Mouse (Mus musculus) hindbrain, embryonic 12.5 days (tissue): ENCODE data around the gene Gse1. TPM values are rescaled to one million over a fixed set of nuclear protein-coding genes. Genes with fewer than 3 reads are reported as not detected.

ENCODE experiments used
- ATAC-seq: fragments of 200-750 bp; cut with Nextera tagmentation; 2 replicates; pipeline ENCODE4 v1.8.0; 2017; ENCODE audit warnings: moderate TSS enrichment; ENCODE audit not compliant: low FRiP score
- H3K27ac ChIP-seq: fragments of 300-500 bp; sonication (generic); 2 replicates; pipeline ENCODE4 v1.5.1; 2016; ENCODE audit warnings: mild to moderate bottlenecking
- H3K27me3 ChIP-seq: fragments of 300-500 bp; sonication (generic); 2 replicates; pipeline ENCODE4 v1.6.1; 2016; ENCODE audit warnings: mild to moderate bottlenecking
- H3K36me3 ChIP-seq: fragments of 300-500 bp; sonication (generic); 2 replicates; pipeline ENCODE4 v1.6.1; 2016; ENCODE audit warnings: mild to moderate bottlenecking
- H3K4me1 ChIP-seq: fragments of 300-500 bp; sonication (generic); 2 replicates; pipeline ENCODE4 v1.6.1; 2016
- H3K4me2 ChIP-seq: fragments of 300-500 bp; sonication (generic); replicated peaks from 2 replicates; pipeline ENCODE4 v1.6.1; 2016; ENCODE audit warnings: mild to moderate bottlenecking
- H3K4me3 ChIP-seq: fragments of 300-500 bp; sonication (generic); 2 replicates; pipeline ENCODE4 v1.5.1; 2016; ENCODE audit warnings: mild to moderate bottlenecking
- H3K9ac ChIP-seq: fragments of 300-500 bp; sonication (generic); 2 replicates; pipeline ENCODE4 v1.6.1; 2016; ENCODE audit warnings: mild to moderate bottlenecking, moderate library complexity
- H3K9me3 ChIP-seq: fragments of 300-500 bp; sonication (generic); replicated peaks from 2 replicates; pipeline ENCODE4 v1.6.1; 2016; ENCODE audit warnings: mild to moderate bottlenecking
- WGBS: fragments of 180-500 bp; shearing (Covaris S2); methylation state at CpG from one replicate; pipeline ENCODE4 v1.1.7; 2016; 5-methylcytosine and 5-hydroxymethylcytosine counted together
- polyA plus RNA-seq: library from polyadenylated mRNA; unstranded; fragments of >200 nt; fragmentation: Nextera tagmentation; extraction: Ambion mirVana; gene quantifications from 2 replicates; pipeline ENCODE4 v1.2.1, GENCODE M21; 2016

The Gse1 gene
- polyA plus RNA-seq, 1 experiment from 2014 or later, result 24.0 TPM

DNA sequence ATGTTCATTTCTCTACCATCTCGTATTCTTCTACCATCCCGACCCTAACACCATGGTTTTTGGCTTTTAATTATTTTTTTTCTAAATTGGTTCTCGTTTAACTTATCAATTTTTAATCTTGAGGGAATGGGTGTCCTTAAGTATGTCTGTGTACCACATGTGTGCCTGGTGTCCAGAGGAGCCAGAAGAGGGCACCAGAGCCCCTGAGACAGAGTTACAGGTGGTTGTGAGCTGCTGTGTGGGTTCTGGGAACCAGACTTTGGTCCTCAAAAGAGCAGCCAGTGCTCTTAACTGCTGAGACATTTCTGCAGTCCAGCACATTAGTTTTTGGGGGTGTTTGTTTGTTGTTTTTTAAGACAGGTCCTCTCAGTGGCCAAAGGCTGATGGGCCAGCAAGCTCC lies 167.6 kb downstream of the Gse1 start:
- H3K27me3 ChIP-seq, result no peaks in the 10 kb centered on the region
- no peak overlapping the region for H3K4me2 ChIP-seq
- 95% methylated on average over 3 of the region's 3 CpGs for WGBS
- no peaks in the 10 kb centered on the region for H3K36me3 ChIP-seq
- no peak overlapping the region for H3K27ac ChIP-seq
- H3K9ac ChIP-seq, result no peak overlapping the region
- no peak overlapping the region for H3K4me3 ChIP-seq
- peaks cover 68% of the 10 kb centered on the region for H3K4me1 ChIP-seq
- no peak for ATAC-seq
- H3K9me3 ChIP-seq, result no peaks in the 10 kb centered on the region

DNA sequence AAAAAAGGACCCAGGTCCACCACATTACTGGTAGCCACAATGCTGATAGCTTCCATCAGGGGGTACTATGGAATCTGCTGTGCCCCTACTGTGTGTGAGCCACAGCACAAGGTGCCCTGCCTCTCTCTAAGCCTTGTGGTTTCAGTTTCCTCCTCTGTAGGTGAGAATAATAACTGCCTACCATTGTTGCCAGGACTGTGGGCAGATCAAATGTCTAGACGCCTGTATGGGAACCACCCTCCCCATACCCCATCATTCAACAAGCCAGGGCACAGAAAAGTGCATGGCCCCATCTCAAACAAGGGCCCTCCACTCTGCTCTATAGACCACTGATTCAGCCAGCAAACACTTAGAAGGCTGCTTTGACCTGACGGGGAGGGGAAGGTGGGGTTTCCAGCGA lies 168.5 kb downstream of the Gse1 start:
- Histone ChIP-seq H3K4me2 (peak overlapping the region; percentile 22; the same call in 1 of the 2 replicates), H3K4me1 (peaks cover 60% of the 10 kb centered on the region), H3K27ac (peak overlapping the region; percentile 80), H3K9me3 (no peaks in the 10 kb centered on the region), H3K9ac (no peak overlapping the region), H3K36me3 (no peaks in the 10 kb centered on the region), H3K27me3 (no peaks in the 10 kb centered on the region), H3K4me3 (no peak overlapping the region)
- ATAC-seq, result no peak
- WGBS, result 23% methylated on average over 3 of the region's 3 CpGs

- 30% methylated on average over 15 of the region's 15 CpGs for WGBS
- ATAC-seq, result peak; percentile 47
- Histone ChIP-seq H3K27ac (peak overlapping the region; percentile 80), H3K4me2 (peak overlapping the region; percentile 22), H3K4me1 (peaks cover 51% of the 10 kb centered on the region), H3K36me3 (no peaks in the 10 kb centered on the region), H3K9me3 (no peaks in the 10 kb centered on the region), H3K9ac (peak overlapping the region; percentile 23; the same call in 1 of the 2 replicates), H3K27me3 (no peaks in the 10 kb centered on the region), H3K4me3 (no peak overlapping the region)
These were observed 169.5 kb downstream of the Gse1 start for GRCm38 (mm10) chr8:120397444-120398411.

GRCm38 (mm10) chr8:120399212-120399934 lies 171.1 kb downstream of the Gse1 start:
- Histone ChIP-seq H3K4me1 (peaks cover 46% of the 10 kb centered on the region), H3K4me3 (no peak overlapping the region), H3K36me3 (no peaks in the 10 kb centered on the region), H3K9ac (peak overlapping the region; percentile 35; the same call in 1 of the 2 replicates), H3K4me2 (peak overlapping the region; percentile 30), H3K27ac (peak overlapping the region; percentile 68), H3K27me3 (no peaks in the 10 kb centered on the region), H3K9me3 (no peaks in the 10 kb centered on the region)
- WGBS, result 40% methylated on average over 33 of the region's 33 CpGs
- peak; percentile 51 for ATAC-seq

- Histone ChIP-seq H3K9me3 (no peaks in the 10 kb centered on the region), H3K27ac (no peak overlapping the region), H3K27me3 (0 out of 2 replicates have a peak, but pooled peaks cover 2% of the 10 kb centered on the region), H3K36me3 (no peaks in the 10 kb centered on the region), H3K4me1 (peaks cover 52% of the 10 kb centered on the region), H3K9ac (no peak overlapping the region), H3K4me2 (no peak overlapping the region), H3K4me3 (no peak overlapping the region)
- WGBS, result 93% methylated on average over 2 of the region's 2 CpGs
- ATAC-seq, result no peak
These were observed 173.0 kb downstream of the Gse1 start for GRCm38 (mm10) chr8:120401216-120401615.

DNA sequence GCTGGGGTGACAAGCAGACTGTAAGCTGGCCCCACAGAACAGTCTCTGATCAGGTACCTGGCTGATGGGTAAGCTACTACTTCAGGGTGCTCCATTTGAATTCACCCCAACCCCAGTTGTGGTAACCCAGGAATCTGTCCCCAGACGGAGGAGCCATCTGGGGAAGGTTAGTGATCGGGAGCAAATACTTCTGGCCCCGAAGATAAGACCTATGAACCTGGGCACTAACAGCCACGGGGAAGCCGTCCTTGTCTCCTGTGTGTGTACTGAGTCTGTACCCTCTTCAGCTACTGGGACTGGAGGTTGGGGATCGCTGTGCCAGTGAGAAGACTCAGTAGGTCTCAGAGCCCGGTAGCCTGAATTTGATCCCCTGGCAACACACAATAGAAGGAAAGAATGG lies 173.5 kb downstream of the Gse1 start:
- Histone ChIP-seq H3K4me3 (no peak overlapping the region), H3K9me3 (no peaks in the 10 kb centered on the region), H3K36me3 (no peaks in the 10 kb centered on the region), H3K4me2 (no peak overlapping the region), H3K4me1 (peaks cover 55% of the 10 kb centered on the region), H3K27me3 (0 out of 2 replicates have a peak, but pooled peaks cover 2% of the 10 kb centered on the region), H3K9ac (no peak overlapping the region), H3K27ac (no peak overlapping the region)
- no peak for ATAC-seq
- 89% methylated on average over 7 of the region's 7 CpGs for WGBS

GRCm38 (mm10) chr8:120403606-120404269 lies 175.5 kb downstream of the Gse1 start:
- Histone ChIP-seq H3K27me3 (0 out of 2 replicates have a peak, but pooled peaks cover 4% of the 10 kb centered on the region), H3K4me1 (peaks cover 54% of the 10 kb centered on the region)
- no peak for ATAC-seq

DNA sequence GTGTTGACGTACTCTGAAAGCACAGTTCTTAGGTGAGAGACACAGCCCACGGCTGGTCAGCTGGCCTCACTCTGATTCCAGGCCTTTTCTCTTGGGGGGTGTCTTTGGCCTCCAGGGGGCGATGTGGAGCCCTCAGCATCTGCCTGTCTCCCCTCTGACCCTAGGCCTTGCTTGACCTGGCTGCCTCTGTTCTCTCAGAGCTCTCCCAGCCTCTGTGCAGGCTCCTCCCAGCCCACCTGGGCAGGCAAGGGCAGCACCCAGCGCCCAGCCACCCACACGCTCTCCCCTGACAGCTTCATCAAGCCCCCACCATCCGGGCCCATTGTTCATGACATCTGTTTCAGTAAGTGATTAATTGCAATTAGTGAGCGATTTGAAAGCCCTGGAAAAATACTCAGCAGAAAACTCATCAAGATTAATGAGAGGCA lies 176.4 kb downstream of the Gse1 start:
- ATAC-seq, result peak; percentile 27; the same call in 1 of the 2 replicates
- H3K27me3 ChIP-seq, result 0 out of 2 replicates have a peak, but pooled peaks cover 4% of the 10 kb centered on the region
- peaks cover 54% of the 10 kb centered on the region for H3K4me1 ChIP-seq

More at GRCm38 (mm10) chr8:120403606-120404269, 175.5 kb downstream of the Gse1 start:
- Histone ChIP-seq H3K4me3 (no peak overlapping the region), H3K36me3 (no peaks in the 10 kb centered on the region), H3K9ac (no peak overlapping the region), H3K27ac (peak overlapping the region; percentile 55; the same call in 1 of the 2 replicates), H3K4me2 (no peak overlapping the region), H3K9me3 (no peaks in the 10 kb centered on the region)
- 77% methylated on average over 7 of the region's 7 CpGs for WGBS

DNA sequence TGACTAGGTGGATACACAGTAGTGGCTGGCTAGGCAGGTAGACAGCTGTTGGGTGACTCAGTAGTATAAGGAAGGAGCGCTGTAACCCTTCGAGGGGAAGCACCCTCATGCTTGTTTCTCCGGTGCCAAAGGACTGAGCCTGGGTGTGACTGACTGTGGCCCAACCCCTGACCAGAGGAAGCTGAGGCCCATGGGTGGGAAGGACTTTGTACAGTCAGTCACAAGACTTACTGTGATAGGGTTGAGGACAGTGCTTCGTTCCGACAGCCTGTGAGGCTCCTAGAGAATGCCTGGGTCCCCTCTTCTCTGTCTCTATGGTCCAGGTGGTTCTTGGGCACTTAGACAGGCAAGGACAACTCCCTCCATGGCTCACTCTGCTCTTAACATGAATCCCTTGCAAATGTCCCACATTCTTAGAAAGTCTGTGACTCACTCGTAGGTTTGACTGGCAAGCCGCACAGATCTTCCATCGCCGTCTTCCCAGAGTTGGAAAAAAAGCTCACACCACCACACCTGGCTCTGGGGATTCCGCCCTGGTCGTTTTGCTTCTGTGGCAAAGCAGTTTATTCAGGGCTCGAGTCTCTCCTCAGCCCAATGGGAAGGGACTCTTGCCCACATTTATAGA lies 177.9 kb downstream of the Gse1 start:
- no peaks in the 10 kb centered on the region for H3K36me3 ChIP-seq
- no peak for ATAC-seq
- no peaks in the 10 kb centered on the region for H3K9me3 ChIP-seq
- H3K4me3 ChIP-seq, result no peak overlapping the region
- no peak overlapping the region for H3K9ac ChIP-seq
- H3K27ac ChIP-seq, result no peak overlapping the region
- 0 out of 2 replicates have a peak, but pooled peaks cover 4% of the 10 kb centered on the region for H3K27me3 ChIP-seq
- 91% methylated on average over 12 of the region's 12 CpGs for WGBS
- H3K4me1 ChIP-seq, result peaks cover 61% of the 10 kb centered on the region
- no peak overlapping the region for H3K4me2 ChIP-seq

More for the DNA sequence above, 176.4 kb downstream of the Gse1 start:
- H3K27ac ChIP-seq, result peak overlapping the region; percentile 55
- no peaks in the 10 kb centered on the region for H3K36me3 ChIP-seq
- no peak overlapping the region for H3K9ac ChIP-seq
- H3K4me2 ChIP-seq, result no peak overlapping the region
- no peak overlapping the region for H3K4me3 ChIP-seq
- WGBS, result 29% methylated on average over 7 of the region's 7 CpGs
- H3K9me3 ChIP-seq, result no peaks in the 10 kb centered on the region

GRCm38 (mm10) chr8:120407701-120408240 lies 179.5 kb downstream of the Gse1 start:
- peaks cover 4% of the 10 kb centered on the region; the same call in 1 of the 2 replicates for H3K27me3 ChIP-seq
- no peak overlapping the region for H3K4me3 ChIP-seq
- no peaks in the 10 kb centered on the region for H3K36me3 ChIP-seq
- peaks cover 78% of the 10 kb centered on the region for H3K4me1 ChIP-seq
- ATAC-seq, result peak; percentile 69
- no peak overlapping the region for H3K4me2 ChIP-seq
- 7% methylated on average over 9 of the region's 9 CpGs for WGBS
- H3K9me3 ChIP-seq, result no peaks in the 10 kb centered on the region
- no peak overlapping the region for H3K9ac ChIP-seq
- peak overlapping the region; percentile 72 for H3K27ac ChIP-seq
